Mouse (Mus musculus) embryonic facial prominence, embryonic 14.5 days (tissue): Measurements from ENCODE around the gene Nt5c. TPM values are rescaled to one million over a fixed set of nuclear protein-coding genes. Genes with fewer than 3 reads are reported as not detected.
A peak's percentile ranks its signal among the peaks of the same experiment; 100 is the strongest.

Experiments
- ATAC-seq: fragments of 200-750 bp; cut with Nextera tagmentation; 2 replicates; pipeline ENCODE4 v1.8.0; 2017; ENCODE audit warnings: low read depth, moderate number of reproducible peaks, moderate TSS enrichment
- DNase-seq: peaks from one replicate; pipeline ENCODE4 v3.0.0-alpha.2; 2015; ENCODE audit warnings: low spot score
- H3K27ac ChIP-seq: fragments of 300-500 bp; sonication (generic); replicated peaks from 2 replicates; pipeline ENCODE4 v1.5.1; 2014; ENCODE audit warnings: low read depth, mild to moderate bottlenecking, low read length, moderate library complexity
- H3K27me3 ChIP-seq: fragments of 300-500 bp; sonication (generic); replicated peaks from 2 replicates; pipeline ENCODE4 v1.6.1; 2014; ENCODE audit warnings: low read length; ENCODE audit not compliant: control insufficient read depth, insufficient read depth
- H3K36me3 ChIP-seq: fragments of 300-500 bp; sonication (generic); 2 replicates; pipeline ENCODE4 v1.6.1; 2014; ENCODE audit warnings: low read length, mixed read lengths; ENCODE audit not compliant: control insufficient read depth, insufficient read depth
- H3K4me1 ChIP-seq: fragments of 300-500 bp; sonication (generic); 2 replicates; pipeline ENCODE4 v1.6.1; 2014; ENCODE audit warnings: antibody characterized with exemption, low read length; ENCODE audit not compliant: control insufficient read depth, insufficient read depth
- H3K4me2 ChIP-seq: fragments of 300-500 bp; sonication (generic); 2 replicates; pipeline ENCODE4 v1.6.1; 2014; ENCODE audit warnings: low read depth, mild to moderate bottlenecking, low read length, moderate library complexity, mixed read lengths
- H3K4me3 ChIP-seq: fragments of 300-500 bp; sonication (generic); 2 replicates; pipeline ENCODE4 v1.5.1; 2014; ENCODE audit warnings: low read depth, mild to moderate bottlenecking, low read length
- H3K9ac ChIP-seq: fragments of 300-500 bp; sonication (generic); 2 replicates; pipeline ENCODE4 v1.6.1; 2014; ENCODE audit warnings: low read depth, mild to moderate bottlenecking, low read length, moderate library complexity, mixed read lengths
- H3K9me3 ChIP-seq: fragments of 300-500 bp; sonication (generic); 2 replicates; pipeline ENCODE4 v1.6.1; 2016; ENCODE audit warnings: low read length; ENCODE audit not compliant: control insufficient read depth
- WGBS: fragments of 180-500 bp; shearing (Covaris S2); extraction: QIAGEN DNeasy Blood & Tissue Kit; methylation state at CpG from one replicate; pipeline ENCODE4 v1.1.7; 2014; 5-methylcytosine and 5-hydroxymethylcytosine counted together
- microRNA-seq: library from miRNA; unstranded; fragments of <30 nt; microRNA quantifications from one replicate; pipeline ENCODE4, GENCODE M21; 2016; ENCODE audit warnings: borderline number of aligned reads
- polyA plus RNA-seq: library from polyadenylated mRNA; unstranded; fragments of >200 nt; fragmentation: Nextera tagmentation; extraction: Ambion mirVana; gene quantifications from 2 replicates; pipeline ENCODE4 v1.2.1, GENCODE M21; 2014

Nt5c gene
- polyA plus RNA-seq, 1 experiment from 2014 or later = 74.8 TPM

DNA sequence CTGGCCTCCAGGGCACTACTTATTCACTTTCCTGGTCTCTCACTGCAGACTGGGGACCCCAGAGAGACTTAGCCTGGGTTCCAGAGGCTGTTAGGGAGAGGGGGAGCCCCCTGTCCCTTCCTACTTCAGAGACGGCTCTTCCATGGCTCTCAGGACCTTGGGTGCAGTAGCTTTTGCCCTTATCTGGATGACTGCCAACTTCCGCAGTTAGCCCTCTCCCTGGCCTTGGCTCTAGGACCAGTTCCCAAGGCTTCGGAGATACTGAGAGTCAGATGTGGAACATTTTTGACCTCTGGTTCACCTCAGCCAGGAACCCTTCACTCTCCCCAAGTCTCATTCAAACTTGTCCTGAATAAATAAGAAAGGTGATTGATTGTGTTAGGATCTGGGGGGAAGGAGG lies 44.8 kb downstream of the Nt5c start:
- Histone ChIP-seq H3K4me3 (no peak overlapping the region), H3K4me1 (no peaks in the 10 kb centered on the region), H3K27ac (no peak overlapping the region), H3K36me3 (no peaks in the 10 kb centered on the region), H3K27me3 (no peaks in the 10 kb centered on the region), H3K4me2 (no peak overlapping the region), H3K9ac (no peak overlapping the region), H3K9me3 (no peaks in the 10 kb centered on the region)
- ATAC-seq (no peak), DNase-seq (no peak)
- WGBS = 53% methylated on average over 3 of the region's 3 CpGs

DNA sequence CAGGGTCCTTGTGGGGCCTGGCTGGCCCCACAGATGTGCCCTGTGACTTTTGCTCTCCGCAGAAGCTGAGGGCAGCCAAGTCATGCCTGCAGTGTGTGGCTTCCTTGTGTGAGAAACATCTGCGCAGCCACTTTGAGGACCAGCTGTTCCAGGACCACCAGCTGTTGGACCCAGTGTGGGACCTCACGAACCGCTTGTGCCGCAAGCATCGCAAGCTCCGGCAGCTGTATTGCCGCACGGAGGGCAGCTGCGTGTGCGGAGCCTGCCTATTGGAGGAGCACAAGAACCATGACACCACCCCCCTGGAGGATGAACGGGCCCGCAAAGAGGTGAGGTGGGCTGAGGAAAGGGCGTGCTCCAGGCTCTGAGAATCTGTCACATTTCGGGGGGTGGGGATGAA lies 50.2 kb downstream of the Nt5c start:
- H3K9me3 ChIP-seq = 0 out of 2 replicates have a peak, but pooled peaks cover 7% of the 10 kb centered on the region
- no peak overlapping the region for H3K4me3 ChIP-seq
- H3K4me1 ChIP-seq = no peaks in the 10 kb centered on the region
- no peaks in the 10 kb centered on the region for H3K36me3 ChIP-seq
- WGBS = 44% methylated on average over 15 of the region's 15 CpGs
- H3K4me2 ChIP-seq = no peak overlapping the region
- no peak for ATAC-seq
- no peaks in the 10 kb centered on the region for H3K27me3 ChIP-seq
- peak; percentile 13 for DNase-seq
- no peak overlapping the region for H3K9ac ChIP-seq
- no peak overlapping the region for H3K27ac ChIP-seq

Small RNA genes within 50 kb of the gene (microRNA-seq; reads per million reads assigned to microRNA genes)
- gene Mir3968 = 0.50 reads per million

Other genes starting within 250 kb of the Nt5c start
- not detected in 2 replicates for gene Grin2c, start 224.6 kb downstream of the Nt5c start, polyA plus RNA-seq
- 10.4 and 11.0 TPM in 2 replicates for gene Fdxr, start 214.8 kb downstream of the Nt5c start, polyA plus RNA-seq
- gene Fads6, start 194.2 kb downstream of the Nt5c start, polyA plus RNA-seq = 0.24 and 0.52 TPM in 2 replicates
- gene Otop2, start 184.7 kb downstream of the Nt5c start, polyA plus RNA-seq = not detected in 2 replicates
- gene Ush1g, start 169.8 kb downstream of the Nt5c start, polyA plus RNA-seq = not detected in 2 replicates
- gene Otop3, start 157.1 kb downstream of the Nt5c start, polyA plus RNA-seq = 0.21 TPM in 1 of 2 replicates, not detected in the other
- gene Hid1, start 124.1 kb downstream of the Nt5c start, polyA plus RNA-seq = 10.3 and 10.5 TPM in 2 replicates
- 11.7 and 12.3 TPM in 2 replicates for gene Cdr2l, start 109.9 kb downstream of the Nt5c start, polyA plus RNA-seq
- gene Mrpl58, start 88.1 kb downstream of the Nt5c start, polyA plus RNA-seq = 175 and 185 TPM in 2 replicates
- 841 and 943 TPM in 2 replicates for gene Atp5h, start 71.9 kb downstream of the Nt5c start, polyA plus RNA-seq
- 21.8 and 22.6 TPM in 2 replicates for gene Kctd2, start 71.7 kb downstream of the Nt5c start, polyA plus RNA-seq
- 0.11 TPM in 1 of 2 replicates, not detected in the other for gene Trim80, start 51.3 kb downstream of the Nt5c start, polyA plus RNA-seq
- 0.15 and 0.18 TPM in 2 replicates for gene Slc16a5, start 29.4 kb downstream of the Nt5c start, polyA plus RNA-seq
- gene Armc7, start 16.2 kb downstream of the Nt5c start, polyA plus RNA-seq = 7.6 TPM in 2 replicates
- gene Jpt1, start 22.5 kb upstream of the Nt5c start, polyA plus RNA-seq = 576 and 619 TPM in 2 replicates
- 838 and 864 TPM in 2 replicates for gene Sumo2, start 44.4 kb upstream of the Nt5c start, polyA plus RNA-seq
- gene Nup85, start 72.6 kb upstream of the Nt5c start, polyA plus RNA-seq = 128 and 143 TPM in 2 replicates
- 82.8 and 87.6 TPM in 2 replicates for gene Mrps7, start 112.1 kb upstream of the Nt5c start, polyA plus RNA-seq
- 16.5 and 17.9 TPM in 2 replicates for gene Gga3, start 112.2 kb upstream of the Nt5c start, polyA plus RNA-seq
- gene Mif4gd, start 121.1 kb upstream of the Nt5c start, polyA plus RNA-seq = 22.7 and 28.5 TPM in 2 replicates
- 23.4 and 24.6 TPM in 2 replicates for gene Slc25a19, start 136.4 kb upstream of the Nt5c start, polyA plus RNA-seq
- 66.7 TPM in 2 replicates for gene Grb2, start 216.7 kb upstream of the Nt5c start, polyA plus RNA-seq